Mouse (Mus musculus): ENCODE measurements at regions not wholly inside any gene's neighbourhood (a gene's known extent, or its start where the extent isn't known, plus 50 kb on each side); places are given as distances from the start of the nearest gene placed in this dataset.

DNA sequence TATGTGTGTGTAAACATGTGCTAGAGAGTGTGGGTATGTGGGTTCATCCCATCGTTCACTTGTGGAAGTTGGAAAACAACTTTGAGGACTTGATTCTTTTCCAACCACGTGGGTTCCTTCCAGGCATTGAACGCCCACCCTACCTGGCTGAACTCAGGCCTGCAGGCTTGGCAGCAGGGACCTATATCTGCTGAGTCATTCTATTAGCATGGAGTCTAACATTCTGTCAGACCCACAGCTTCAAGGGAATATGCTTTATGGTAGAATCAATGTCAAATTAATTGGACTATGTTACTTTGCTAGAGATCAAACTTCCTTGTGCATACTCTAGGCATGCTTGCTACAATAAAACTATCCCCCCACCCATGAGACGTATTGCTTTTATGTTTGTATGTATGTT is 56.1 kb upstream of the Ep300 start:
- no peak overlapping the region for H3K4me3 ChIP-seq (ENCODE audit: extremely low read depth, insufficient read depth, insufficient read length)
- H3K4me1 ChIP-seq (ENCODE audit: control insufficient read depth, insufficient read depth, insufficient read length) = peaks cover 3% of the 10 kb centered on the region; the same call in 1 of the 2 replicates
- TF ChIP-seq CTCF (IDR thresholded peaks at IDR 0.05; ENCODE audit: extremely low read depth, insufficient read depth, insufficient read length, insufficient replicate concordance) (no peak), POLR2A (IDR thresholded peaks at IDR 0.05; ENCODE audit: low read depth, low read length) (no peak)
- no peaks in the 10 kb centered on the region for H3K36me3 ChIP-seq (ENCODE audit: control insufficient read depth, insufficient read depth, low read length)
- no peak for DNase-seq (ENCODE audit: low read depth in 1 of 2, low spot score in 2 of 2)
- H3K27ac ChIP-seq (ENCODE audit: insufficient read depth, low read length) = no peak overlapping the region
- H3K27me3 ChIP-seq (ENCODE audit: control insufficient read depth, insufficient read depth, low read length) = no peaks in the 10 kb centered on the region
- 81% methylated on average over 4 of the region's 4 CpGs for WGBS

DNA sequence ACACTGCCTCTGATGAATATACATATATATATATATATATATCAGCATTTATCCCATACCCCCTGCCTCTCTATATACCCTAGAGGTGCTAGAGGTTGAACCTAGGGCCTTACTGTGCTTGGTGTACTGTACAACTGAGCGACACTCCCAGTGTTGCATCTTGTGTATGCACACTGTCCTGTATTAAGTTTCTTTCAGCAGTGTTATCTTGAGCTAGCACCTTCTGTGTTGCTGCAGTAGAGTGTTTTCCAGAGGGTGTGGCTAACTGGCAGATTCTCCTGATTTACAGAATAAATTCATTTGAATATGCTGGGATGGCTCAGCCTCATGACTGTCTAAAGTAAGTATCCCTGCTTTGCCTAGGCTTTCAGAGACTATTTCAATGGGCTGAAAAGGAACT is 54.7 kb upstream of the Ep300 start:
- no peak overlapping the region for H3K4me3 ChIP-seq (ENCODE audit: extremely low read depth, insufficient read depth, insufficient read length)
- H3K27ac ChIP-seq (ENCODE audit: insufficient read depth, low read length) = no peak overlapping the region
- WGBS = 91% methylated on average over 1 of the region's 1 CpGs
- no peaks in the 10 kb centered on the region for H3K36me3 ChIP-seq (ENCODE audit: control insufficient read depth, insufficient read depth, low read length)
- H3K4me1 ChIP-seq (ENCODE audit: control insufficient read depth, insufficient read depth, insufficient read length) = peaks cover 12% of the 10 kb centered on the region; the same call in 1 of the 2 replicates
- TF ChIP-seq POLR2A (IDR thresholded peaks at IDR 0.05; ENCODE audit: low read depth, low read length) (no peak), CTCF (IDR thresholded peaks at IDR 0.05; ENCODE audit: extremely low read depth, insufficient read depth, insufficient read length, insufficient replicate concordance) (no peak)
- no peaks in the 10 kb centered on the region for H3K27me3 ChIP-seq (ENCODE audit: control insufficient read depth, insufficient read depth, low read length)
- no peak for DNase-seq (ENCODE audit: low read depth in 1 of 2, low spot score in 2 of 2)

DNA sequence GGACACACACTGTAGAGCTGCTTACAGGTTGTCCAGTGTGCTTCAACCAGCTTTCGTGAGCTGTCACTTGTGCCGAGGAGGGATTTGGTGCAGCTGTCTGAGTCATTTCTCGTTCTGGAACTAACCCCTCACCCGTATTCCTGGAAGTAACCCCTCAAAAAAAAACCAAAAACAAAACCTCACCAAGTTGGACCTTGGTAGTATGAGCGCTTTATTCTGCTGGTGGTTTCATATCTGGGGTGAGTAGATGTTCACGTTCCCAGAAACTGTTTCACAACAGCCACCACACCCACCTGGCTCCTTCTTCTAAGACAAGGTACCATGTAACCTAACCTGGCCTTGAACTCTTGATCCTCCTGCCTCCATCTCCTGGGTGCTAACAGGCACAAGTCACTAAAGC is 50.6 kb upstream of the Ep300 start:
- Histone ChIP-seq H3K4me1 (ENCODE audit: control insufficient read depth, insufficient read depth, insufficient read length) (peaks cover 14% of the 10 kb centered on the region; the same call in 1 of the 2 replicates), H3K27me3 (ENCODE audit: control insufficient read depth, insufficient read depth, low read length) (no peaks in the 10 kb centered on the region), H3K27ac (ENCODE audit: insufficient read depth, low read length) (0 out of 2 replicates have a peak overlapping the region, but pooled peaks have one; percentile 6), H3K4me3 (ENCODE audit: extremely low read depth, insufficient read depth, insufficient read length) (no peak overlapping the region), H3K36me3 (ENCODE audit: control insufficient read depth, insufficient read depth, low read length) (no peaks in the 10 kb centered on the region)
- 52% methylated on average over 6 of the region's 6 CpGs for WGBS
- TF ChIP-seq POLR2A (IDR thresholded peaks at IDR 0.05; ENCODE audit: low read depth, low read length) (no peak), CTCF (IDR thresholded peaks at IDR 0.05; ENCODE audit: extremely low read depth, insufficient read depth, insufficient read length, insufficient replicate concordance) (no peak)
- no peak for DNase-seq (ENCODE audit: low read depth in 1 of 2, low spot score in 2 of 2)

All from spleen, adult 2 months (tissue).